Mouse (Mus musculus) cerebellum, adult 2 months (tissue): ENCODE results near the gene Smdt1. TPM values are rescaled to one million over a fixed set of nuclear protein-coding genes. Genes with fewer than 3 reads are reported as not detected.

ENCODE experiments used
- DNase-seq, 2 experiments: peaks; one replicate each; pipeline ENCODE4 v3.0.0; 2021
- H3K27ac ChIP-seq: fragments of 200-500 bp; 2 replicates; pipeline ENCODE4 v1.5.1; 2012; ENCODE audit warnings: low read length, control low read depth, inconsistent platforms; ENCODE audit not compliant: insufficient read depth
- H3K27me3 ChIP-seq: fragments of 200-500 bp; 2 replicates; pipeline ENCODE4 v1.6.1; 2012; ENCODE audit warnings: inconsistent platforms, mild to moderate bottlenecking, low read length, moderate library complexity; ENCODE audit not compliant: control insufficient read depth, insufficient read depth
- H3K4me1 ChIP-seq: fragments of 200-500 bp; 2 replicates; pipeline ENCODE4 v1.6.1; 2011; ENCODE audit warnings: low read length; ENCODE audit not compliant: control insufficient read depth, insufficient read depth
- H3K4me3 ChIP-seq: fragments of 200-500 bp; replicated peaks from 2 replicates; pipeline ENCODE3; 2011; ENCODE audit warnings: mild to moderate bottlenecking, low read depth, low read length, control low read depth; ENCODE audit not compliant: insufficient read depth
- CTCF ChIP-seq: fragments of 200-500 bp; IDR thresholded peaks from 2 replicates; pipeline ENCODE4 v1.5.1; 2011; ENCODE audit warnings: low read depth, mild to moderate bottlenecking, control low read depth, low read length, moderate library complexity, borderline replicate concordance; ENCODE audit not compliant: insufficient read depth
- POLR2A ChIP-seq: fragments of 200-500 bp; IDR thresholded peaks from 2 replicates; pipeline ENCODE4 v1.6.1; 2011; ENCODE audit warnings: low read length, control low read depth, borderline replicate concordance; ENCODE audit not compliant: insufficient read depth
- WGBS: fragments of 180-500 bp; shearing (Covaris S2); methylation state at CpG from one replicate; pipeline ENCODE4 v1.1.7; 2018; 5-methylcytosine and 5-hydroxymethylcytosine counted together
- polyA plus RNA-seq: library from polyadenylated mRNA; depleted of rRNA; stranded (reverse); fragments of >200 nt; gene quantifications from 2 replicates; pipeline ENCODE4 v1.2.3, GENCODE M21; 2012

Smdt1 gene
- polyA plus RNA-seq, 1 experiment = 332 TPM

GRCm38 (mm10) chr15:82346580-82347302, 8.0 kb downstream of the Smdt1 start:
- peaks cover 3% of the 10 kb centered on the region; the same call in 1 of the 2 replicates for H3K4me1 ChIP-seq
- 45% methylated on average over 14 of the region's 14 CpGs for WGBS
- no peak overlapping the region for H3K27ac ChIP-seq
- H3K4me3 ChIP-seq = peak overlapping the region; percentile 69
- no peak for DNase-seq
- H3K27me3 ChIP-seq = no peaks in the 10 kb centered on the region
- TF ChIP-seq CTCF (no peak), POLR2A (no peak)

GRCm38 (mm10) chr15:82347303-82347676, 8.5 kb downstream of the Smdt1 start:
- Histone ChIP-seq H3K4me3 (no peak overlapping the region), H3K4me1 (peaks cover 3% of the 10 kb centered on the region; the same call in 1 of the 2 replicates), H3K27me3 (no peaks in the 10 kb centered on the region), H3K27ac (no peak overlapping the region)
- DNase-seq = no peak
- 74% methylated on average over 4 of the region's 4 CpGs for WGBS
- no peak for TF ChIP-seq CTCF
- no peak for TF ChIP-seq POLR2A

- 86% methylated on average over 12 of the region's 12 CpGs for WGBS
- H3K4me3 ChIP-seq = no peak overlapping the region
- DNase-seq = no peak
- no peaks in the 10 kb centered on the region for H3K27me3 ChIP-seq
- peaks cover 7% of the 10 kb centered on the region; the same call in 1 of the 2 replicates for H3K4me1 ChIP-seq
- no peak overlapping the region for H3K27ac ChIP-seq
- TF ChIP-seq CTCF (no peak), POLR2A (no peak)
Observed at GRCm38 (mm10) chr15:82347852-82348251, 9.1 kb downstream of the Smdt1 start.

- H3K27me3 ChIP-seq = no peaks in the 10 kb centered on the region
- H3K4me1 ChIP-seq = peaks cover 7% of the 10 kb centered on the region; the same call in 1 of the 2 replicates
- TF ChIP-seq POLR2A = no peak; the same call in 1 of the 2 replicates
- TF ChIP-seq CTCF = no peak
- no peak overlapping the region for H3K27ac ChIP-seq
- no peak for DNase-seq
- WGBS = 86% methylated on average over 8 of the region's 8 CpGs
- no peak overlapping the region for H3K4me3 ChIP-seq
Observed at GRCm38 (mm10) chr15:82348258-82348998, 9.7 kb downstream of the Smdt1 start.

GRCm38 (mm10) chr15:82348999-82349341, 10.2 kb downstream of the Smdt1 start:
- 67% methylated on average over 2 of the region's 2 CpGs for WGBS

GRCm38 (mm10) chr15:82350349-82350748, 11.6 kb downstream of the Smdt1 start:
- H3K4me1 ChIP-seq = peaks cover 7% of the 10 kb centered on the region; the same call in 1 of the 2 replicates
- WGBS = 87% methylated on average over 4 of the region's 4 CpGs
- no peak for DNase-seq

More at GRCm38 (mm10) chr15:82348999-82349341, 10.2 kb downstream of the Smdt1 start:
- peaks cover 7% of the 10 kb centered on the region; the same call in 1 of the 2 replicates for H3K4me1 ChIP-seq
- DNase-seq = no peak
- no peak overlapping the region for H3K4me3 ChIP-seq
- no peaks in the 10 kb centered on the region for H3K27me3 ChIP-seq
- TF ChIP-seq POLR2A = no peak
- TF ChIP-seq CTCF = no peak
- H3K27ac ChIP-seq = no peak overlapping the region

GRCm38 (mm10) chr15:82351480-82351879, 12.7 kb downstream of the Smdt1 start:
- TF ChIP-seq POLR2A = no peak
- no peak for TF ChIP-seq CTCF
- H3K4me1 ChIP-seq = peaks cover 7% of the 10 kb centered on the region; the same call in 1 of the 2 replicates
- DNase-seq = no peak
- no peak overlapping the region for H3K27ac ChIP-seq
- no peaks in the 10 kb centered on the region for H3K27me3 ChIP-seq
- WGBS = 67% methylated on average over 3 of the region's 3 CpGs
- no peak overlapping the region for H3K4me3 ChIP-seq

More at GRCm38 (mm10) chr15:82350349-82350748, 11.6 kb downstream of the Smdt1 start:
- TF ChIP-seq CTCF = no peak
- no peak for TF ChIP-seq POLR2A
- no peak overlapping the region for H3K27ac ChIP-seq
- H3K4me3 ChIP-seq = no peak overlapping the region
- H3K27me3 ChIP-seq = no peaks in the 10 kb centered on the region

GRCm38 (mm10) chr15:82353078-82353744, 14.5 kb downstream of the Smdt1 start:
- H3K4me3 ChIP-seq = peak overlapping the region; percentile 92
- H3K4me1 ChIP-seq = peaks cover 4% of the 10 kb centered on the region; the same call in 1 of the 2 replicates
- TF ChIP-seq CTCF (no peak), POLR2A (no peak)
- no peaks in the 10 kb centered on the region for H3K27me3 ChIP-seq
- DNase-seq = no peak
- H3K27ac ChIP-seq = peak overlapping the region; percentile 90
- WGBS = 17% methylated on average over 14 of the region's 14 CpGs
